Mouse (Mus musculus) cerebellum, adult 2 months (tissue): ENCODE measurements at regions not wholly inside any gene's neighbourhood (a gene's known extent, or its start where the extent isn't known, plus 50 kb on each side); places are given as distances from the start of the nearest gene placed in this dataset.

Source experiments
- CTCF ChIP-seq: fragments of 200-500 bp; IDR thresholded peaks from 2 replicates; pipeline ENCODE4 v1.5.1; 2011; ENCODE audit warnings: low read depth, mild to moderate bottlenecking, control low read depth, low read length, moderate library complexity, borderline replicate concordance; ENCODE audit not compliant: insufficient read depth
- POLR2A ChIP-seq: fragments of 200-500 bp; IDR thresholded peaks from 2 replicates; pipeline ENCODE4 v1.6.1; 2011; ENCODE audit warnings: low read length, control low read depth, borderline replicate concordance; ENCODE audit not compliant: insufficient read depth

DNA sequence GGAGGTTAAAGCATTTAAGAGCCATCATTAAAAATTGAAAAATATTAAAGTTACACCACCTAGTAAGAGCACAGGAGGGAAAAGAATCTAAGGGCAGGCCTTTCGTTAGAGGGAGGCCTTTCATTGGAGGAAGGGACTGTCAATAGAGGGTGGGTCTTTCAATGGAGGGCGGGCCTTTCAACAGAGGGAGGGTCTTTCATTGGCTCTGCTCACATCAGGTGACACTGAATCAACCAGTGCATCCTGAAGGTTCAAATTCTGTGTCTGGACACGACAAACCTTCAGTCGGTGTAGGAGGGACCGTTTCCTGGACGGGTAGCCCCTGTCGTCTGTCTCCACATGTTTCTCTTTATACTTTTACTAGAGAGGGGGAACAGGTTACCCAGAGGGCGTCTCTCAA is 172.5 kb upstream of the Kcnab2 start:
- TF ChIP-seq POLR2A (no peak), CTCF (no peak)
